Mouse (Mus musculus): ENCODE results near the gene Mnat1. TPM values are rescaled to one million over a fixed set of nuclear protein-coding genes. Genes with fewer than 3 reads are reported as not detected.

Gene Mnat1
- total and polyA plus RNA-seq, 3 experiments: 39.4 to 69.0 (median 64.2) TPM

DNA sequence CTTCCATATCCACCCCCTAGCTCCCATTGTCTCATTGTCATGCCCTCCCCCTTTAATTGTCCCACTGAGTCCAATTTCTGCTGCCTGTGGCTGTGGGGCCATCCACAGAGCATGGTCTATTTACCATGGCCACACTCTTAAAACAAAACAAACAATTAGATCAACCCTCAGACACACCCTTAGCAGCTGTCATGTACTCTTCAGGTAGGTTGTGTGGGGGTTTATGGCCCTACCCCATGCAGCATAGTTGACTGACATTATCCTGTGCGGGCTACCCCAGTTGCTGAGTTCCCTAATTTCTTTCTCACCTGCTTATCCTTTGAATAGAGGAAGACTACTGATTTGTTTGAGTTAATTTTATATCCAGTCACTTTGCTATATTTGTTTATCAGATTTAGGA lies 136.8 kb downstream of the Mnat1 start:
- Histone ChIP-seq H3K9ac (ENCODE audit: insufficient read depth, low read depth) (no peak overlapping the region), H3K79me2 (replicated peaks; ENCODE audit: control insufficient read depth, extremely low read depth, insufficient read depth, poor library complexity, severe bottlenecking) (no peaks in the 10 kb centered on the region; the same call in 1 of the 2 replicates), H3K4me3 (replicated peaks in 1 of 3; ENCODE audit: low read depth in 2 of 3, low read length in 2 of 3, poor library complexity in 1 of 3) (no peak overlapping the region), H3K4me2 (ENCODE audit: insufficient read depth, low read depth, poor library complexity, severe bottlenecking) (no peak overlapping the region), H3K4me1 (ENCODE audit: control insufficient read depth in 1 of 2, insufficient read depth in 2 of 2) (no peaks in the 10 kb centered on the region), H3K27me3 (replicated peaks) (no peaks in the 10 kb centered on the region), H3K27ac (ENCODE audit: insufficient read depth, low read depth) (no peak overlapping the region), H3K36me3 (replicated peaks in 1 of 2; ENCODE audit: control insufficient read depth in 1 of 2, insufficient read depth in 1 of 2, low read length in 1 of 2) (peaks cover 0 to 15% of the 10 kb centered on the region in 2 experiments), H3K9me3 (replicated peaks; ENCODE audit: low read length) (no peaks in the 10 kb centered on the region)
- TF ChIP-seq TBP (conservative IDR thresholded peaks at IDR 0.05; ENCODE audit: low read depth, low read length) (no peak), POLR2AphosphoS2 (IDR thresholded peaks at IDR 0.05; ENCODE audit: low read depth, low read length) (no peak), MXI1 (IDR thresholded peaks at IDR 0.05; ENCODE audit: low read depth, low read length) (no peak), ETS1 (conservative IDR thresholded peaks at IDR 0.05; ENCODE audit: low read depth, low read length) (no peak), BHLHE40 (IDR thresholded peaks at IDR 0.05; ENCODE audit: low read depth, low read length) (no peak), SIN3A (IDR thresholded peaks at IDR 0.05; ENCODE audit: low read length) (no peak), POLR2A (IDR thresholded peaks at IDR 0.05; ENCODE audit: low read depth, low read length) (no peak), JUN (IDR thresholded peaks at IDR 0.05; ENCODE audit: insufficient read depth, low read depth, low read length) (no peak), MYC (IDR thresholded peaks at IDR 0.05; ENCODE audit: low read depth, low read length) (no peak), ZKSCAN1 (IDR thresholded peaks at IDR 0.05; ENCODE audit: borderline replicate concordance, low read depth, low read length) (no peak), ZC3H11A (IDR thresholded peaks at IDR 0.05; ENCODE audit: low read depth, low read length) (no peak), KAT2A (IDR thresholded peaks at IDR 0.05; ENCODE audit: insufficient replicate concordance, low read length) (no peak), USF2 (conservative IDR thresholded peaks at IDR 0.05; ENCODE audit: low read depth, low read length) (no peak), IRF4 (IDR thresholded peaks at IDR 0.05; ENCODE audit: low read depth, low read length) (no peak), MAFK (IDR thresholded peaks at IDR 0.05; ENCODE audit: insufficient replicate concordance, low read length) (no peak), ELF1 (IDR thresholded peaks at IDR 0.05; ENCODE audit: low read depth, low read length) (no peak)
- in situ Hi-C loops (cut with MboI; ENCODE audit: low pct_ligation_motif_present, low pct_unique_long_range_greater_than_20kb, low sequenced_read_pairs) (no loop called here), dilution Hi-C loops (cut with MboI; ENCODE audit: extremely low pct_ligation_motif_present, extremely low pct_unique_long_range_greater_than_20kb, low sequenced_read_pairs) (no loop called here)
- no peak for DNase-seq (ENCODE audit: extremely low read depth)

DNA sequence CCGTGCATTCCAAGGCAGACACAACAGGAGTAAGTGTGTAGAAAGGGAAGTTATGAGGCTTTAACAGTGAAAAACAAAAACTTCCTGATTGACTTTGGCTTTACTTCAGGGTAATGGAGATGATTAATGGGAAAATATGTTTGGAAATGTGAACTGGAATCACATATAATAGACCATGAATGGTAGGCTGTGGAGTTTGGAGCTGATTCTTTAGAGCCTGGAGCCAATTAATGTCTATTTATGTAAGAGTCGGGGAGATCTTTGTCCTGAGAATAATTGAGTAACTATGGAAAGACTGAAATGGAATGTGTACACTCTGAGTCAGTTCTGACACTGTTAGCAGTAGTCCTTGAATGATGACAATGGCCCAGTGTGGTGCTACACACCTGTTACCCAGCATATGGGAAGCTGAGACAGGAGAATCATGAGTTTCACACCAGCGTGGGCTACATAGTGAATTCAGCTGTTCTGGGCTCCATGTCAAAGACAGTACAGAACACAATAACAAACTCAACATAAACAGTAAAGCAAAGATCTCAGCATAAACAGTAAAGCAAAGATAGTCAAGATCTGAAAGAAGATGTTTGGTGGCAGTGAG lies 142.0 kb downstream of the Mnat1 start:
- Histone ChIP-seq H3K36me3 (replicated peaks in 1 of 2; ENCODE audit: control insufficient read depth in 1 of 2, insufficient read depth in 1 of 2, low read length in 1 of 2) (peaks cover 0 to 13% of the 10 kb centered on the region in 2 experiments), H3K4me1 (ENCODE audit: control insufficient read depth in 1 of 2, insufficient read depth in 2 of 2) (no peaks in the 10 kb centered on the region), H3K79me2 (replicated peaks; ENCODE audit: control insufficient read depth, extremely low read depth, insufficient read depth, poor library complexity, severe bottlenecking) (no peaks in the 10 kb centered on the region), H3K9ac (ENCODE audit: insufficient read depth, low read depth) (no peak overlapping the region), H3K4me3 (replicated peaks in 1 of 3; ENCODE audit: low read depth in 2 of 3, low read length in 2 of 3, poor library complexity in 1 of 3) (no peak overlapping the region), H3K27ac (ENCODE audit: insufficient read depth, low read depth) (no peak overlapping the region), H3K27me3 (replicated peaks) (no peaks in the 10 kb centered on the region), H3K4me2 (ENCODE audit: insufficient read depth, low read depth, poor library complexity, severe bottlenecking) (no peak overlapping the region), H3K9me3 (replicated peaks; ENCODE audit: low read length) (no peaks in the 10 kb centered on the region)
- no peak for DNase-seq (ENCODE audit: extremely low read depth)
- dilution Hi-C loops (cut with MboI; ENCODE audit: extremely low pct_ligation_motif_present, extremely low pct_unique_long_range_greater_than_20kb, low sequenced_read_pairs) (no loop called here), in situ Hi-C loops (cut with MboI; ENCODE audit: low pct_ligation_motif_present, low pct_unique_long_range_greater_than_20kb, low sequenced_read_pairs) (no loop called here)
- TF ChIP-seq MAFK (IDR thresholded peaks at IDR 0.05; ENCODE audit: insufficient replicate concordance, low read length) (no peak), PAX5 (IDR thresholded peaks at IDR 0.05; ENCODE audit: low read length) (no peak), MYC (IDR thresholded peaks at IDR 0.05; ENCODE audit: low read depth, low read length) (no peak), POLR2A (IDR thresholded peaks at IDR 0.05; ENCODE audit: low read depth, low read length) (no peak), TBP (conservative IDR thresholded peaks at IDR 0.05; ENCODE audit: low read depth, low read length) (no peak), MAZ (IDR thresholded peaks at IDR 0.05; ENCODE audit: low read depth, low read length) (no peak), ETS1 (conservative IDR thresholded peaks at IDR 0.05; ENCODE audit: low read depth, low read length) (no peak), EP300 (IDR thresholded peaks at IDR 0.05; ENCODE audit: low read length) (no peak), BHLHE40 (IDR thresholded peaks at IDR 0.05; ENCODE audit: low read depth, low read length) (no peak), SIN3A (IDR thresholded peaks at IDR 0.05; ENCODE audit: low read length) (no peak), NRF1 (IDR thresholded peaks at IDR 0.05; ENCODE audit: low read depth, low read length) (no peak), USF1 (IDR thresholded peaks at IDR 0.05; ENCODE audit: low read depth, low read length) (no peak)
